Mouse (Mus musculus): ENCODE data around the gene Ppp1r36. TPM values are rescaled to one million over a fixed set of nuclear protein-coding genes. Genes with fewer than 3 reads are reported as not detected.

The Ppp1r36 gene
- polyA plus RNA-seq, 1 experiment from 2014 or later, result 9.1 TPM

DNA sequence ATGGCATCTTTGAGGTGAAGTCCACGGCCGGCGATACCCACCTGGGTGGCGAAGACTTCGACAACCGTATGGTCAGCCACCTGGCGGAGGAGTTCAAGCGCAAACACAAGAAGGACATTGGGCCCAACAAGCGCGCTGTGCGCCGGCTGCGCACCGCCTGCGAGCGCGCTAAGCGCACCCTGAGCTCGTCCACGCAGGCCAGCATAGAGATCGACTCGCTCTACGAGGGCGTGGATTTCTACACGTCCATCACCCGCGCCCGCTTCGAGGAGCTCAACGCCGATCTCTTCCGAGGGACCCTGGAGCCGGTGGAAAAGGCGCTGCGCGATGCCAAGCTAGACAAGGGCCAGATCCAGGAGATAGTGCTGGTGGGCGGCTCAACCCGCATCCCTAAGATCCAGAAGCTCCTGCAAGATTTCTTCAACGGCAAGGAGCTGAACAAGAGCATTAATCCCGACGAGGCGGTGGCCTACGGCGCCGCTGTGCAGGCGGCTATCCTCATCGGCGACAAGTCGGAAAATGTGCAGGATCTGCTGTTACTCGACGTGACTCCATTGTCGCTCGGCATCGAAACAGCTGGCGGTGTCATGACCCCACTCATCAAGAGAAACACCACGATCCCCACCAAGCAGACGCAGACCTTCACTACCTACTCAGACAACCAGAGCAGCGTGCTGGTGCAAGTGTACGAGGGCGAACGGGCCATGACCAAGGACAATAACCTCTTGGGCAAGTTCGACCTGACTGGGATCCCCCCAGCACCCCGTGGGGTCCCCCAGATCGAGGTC is 12.0 kb upstream of the Ppp1r36 start:
- Histone ChIP-seq H3K4me2 (ENCODE audit: low read depth, low read length) (peak overlapping the region; percentile 76), H3K9me3 (ENCODE audit: control insufficient read depth, low read length) (no peaks in the 10 kb centered on the region), H3K27me3 (ENCODE audit: control insufficient read depth, insufficient read depth, low read depth, low read length) (peaks cover 24% of the 10 kb centered on the region), H3K36me3 (ENCODE audit: control insufficient read depth, insufficient read depth, low read length) (no peaks in the 10 kb centered on the region), H3K4me1 (replicated peaks; ENCODE audit: control insufficient read depth, insufficient read depth, low read length) (peaks cover 21% of the 10 kb centered on the region), H3K27ac (ENCODE audit: low read length) (no peak overlapping the region), H3K9ac (ENCODE audit: low read length) (no peak overlapping the region), H3K4me3 (ENCODE audit: low read length) (peak overlapping the region; percentile 78)
- ATAC-seq (ENCODE audit: low read depth), result no peak
- 2% methylated on average over 64 of the region's 64 CpGs for WGBS

DNA sequence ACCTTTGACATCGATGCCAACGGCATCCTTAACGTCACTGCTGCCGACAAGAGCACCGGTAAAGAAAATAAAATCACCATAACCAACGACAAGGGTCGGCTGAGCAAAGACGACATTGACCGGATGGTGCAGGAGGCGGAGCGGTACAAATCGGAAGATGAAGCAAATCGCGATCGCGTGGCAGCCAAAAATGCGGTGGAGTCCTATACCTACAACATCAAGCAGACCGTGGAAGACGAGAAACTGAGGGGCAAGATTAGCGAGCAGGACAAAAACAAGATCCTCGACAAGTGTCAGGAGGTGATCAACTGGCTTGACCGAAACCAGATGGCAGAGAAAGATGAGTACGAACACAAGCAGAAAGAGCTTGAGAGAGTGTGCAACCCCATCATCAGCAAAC is 11.4 kb upstream of the Ppp1r36 start:
- Histone ChIP-seq H3K36me3 (ENCODE audit: control insufficient read depth, insufficient read depth, low read length) (no peaks in the 10 kb centered on the region), H3K4me2 (ENCODE audit: low read depth, low read length) (peak overlapping the region; percentile 76), H3K27me3 (ENCODE audit: control insufficient read depth, insufficient read depth, low read depth, low read length) (peaks cover 24% of the 10 kb centered on the region), H3K9me3 (ENCODE audit: control insufficient read depth, low read length) (no peaks in the 10 kb centered on the region), H3K27ac (ENCODE audit: low read length) (no peak overlapping the region), H3K9ac (ENCODE audit: low read length) (no peak overlapping the region), H3K4me3 (ENCODE audit: low read length) (peak overlapping the region; percentile 78), H3K4me1 (replicated peaks; ENCODE audit: control insufficient read depth, insufficient read depth, low read length) (peaks cover 21% of the 10 kb centered on the region)
- ATAC-seq (ENCODE audit: low read depth), result no peak
- WGBS, result 4% methylated on average over 23 of the region's 23 CpGs

DNA sequence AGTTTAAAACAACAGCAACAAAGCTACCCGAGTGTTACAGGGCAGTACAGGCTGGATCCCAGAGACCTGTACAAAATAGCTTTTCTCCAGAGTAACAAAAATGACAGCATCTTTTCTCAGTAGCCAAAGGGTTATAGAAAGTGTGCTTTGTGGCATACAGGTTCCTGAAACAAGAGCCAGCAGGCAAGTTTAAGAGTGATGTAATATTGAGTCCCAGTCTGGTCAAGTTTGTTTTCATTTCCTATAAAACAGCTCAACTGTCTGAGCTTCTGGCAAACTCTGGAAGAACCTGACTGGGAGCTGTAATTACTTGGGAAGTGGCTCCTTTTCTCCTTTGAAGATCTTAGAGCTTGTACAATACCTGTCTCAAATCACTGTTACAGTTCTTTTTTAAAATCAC is 10.2 kb upstream of the Ppp1r36 start:
- Histone ChIP-seq H3K9ac (ENCODE audit: low read length) (no peak overlapping the region), H3K27me3 (ENCODE audit: control insufficient read depth, insufficient read depth, low read depth, low read length) (peaks cover 24% of the 10 kb centered on the region), H3K4me1 (replicated peaks; ENCODE audit: control insufficient read depth, insufficient read depth, low read length) (peaks cover 21% of the 10 kb centered on the region), H3K9me3 (ENCODE audit: control insufficient read depth, low read length) (no peaks in the 10 kb centered on the region), H3K4me2 (ENCODE audit: low read depth, low read length) (no peak overlapping the region), H3K4me3 (ENCODE audit: low read length) (no peak overlapping the region), H3K36me3 (ENCODE audit: control insufficient read depth, insufficient read depth, low read length) (no peaks in the 10 kb centered on the region), H3K27ac (ENCODE audit: low read length) (no peak overlapping the region)
- no peak for ATAC-seq (ENCODE audit: low read depth)
- 47% methylated on average over 1 of the region's 1 CpGs for WGBS

- Histone ChIP-seq H3K27me3 (ENCODE audit: control insufficient read depth, insufficient read depth, low read depth, low read length) (peaks cover 24% of the 10 kb centered on the region), H3K27ac (ENCODE audit: low read length) (no peak overlapping the region), H3K4me1 (replicated peaks; ENCODE audit: control insufficient read depth, insufficient read depth, low read length) (peaks cover 17% of the 10 kb centered on the region), H3K9me3 (ENCODE audit: control insufficient read depth, low read length) (no peaks in the 10 kb centered on the region), H3K36me3 (ENCODE audit: control insufficient read depth, insufficient read depth, low read length) (no peaks in the 10 kb centered on the region), H3K4me2 (ENCODE audit: low read depth, low read length) (no peak overlapping the region), H3K4me3 (ENCODE audit: low read length) (no peak overlapping the region), H3K9ac (ENCODE audit: low read length) (no peak overlapping the region)
- no peak for ATAC-seq (ENCODE audit: low read depth)
- WGBS, result 51% methylated on average over 4 of the region's 4 CpGs
Observed at GRCm38 (mm10) chr12:76409166-76409565, 8.2 kb upstream of the Ppp1r36 start.

- Histone ChIP-seq H3K36me3 (ENCODE audit: control insufficient read depth, insufficient read depth, low read length) (no peaks in the 10 kb centered on the region), H3K9ac (ENCODE audit: low read length) (no peak overlapping the region), H3K9me3 (ENCODE audit: control insufficient read depth, low read length) (no peaks in the 10 kb centered on the region), H3K4me1 (replicated peaks; ENCODE audit: control insufficient read depth, insufficient read depth, low read length) (peaks cover 3% of the 10 kb centered on the region; the same call in 1 of the 2 replicates), H3K4me2 (ENCODE audit: low read depth, low read length) (no peak overlapping the region), H3K27me3 (ENCODE audit: control insufficient read depth, insufficient read depth, low read depth, low read length) (no peaks in the 10 kb centered on the region), H3K4me3 (ENCODE audit: low read length) (no peak overlapping the region), H3K27ac (ENCODE audit: low read length) (no peak overlapping the region)
- ATAC-seq (ENCODE audit: low read depth), result no peak
- 76% methylated on average over 9 of the region's 12 CpGs for WGBS
Observed at GRCm38 (mm10) chr12:76415383-76416010, 1.8 kb upstream of the Ppp1r36 start.

DNA sequence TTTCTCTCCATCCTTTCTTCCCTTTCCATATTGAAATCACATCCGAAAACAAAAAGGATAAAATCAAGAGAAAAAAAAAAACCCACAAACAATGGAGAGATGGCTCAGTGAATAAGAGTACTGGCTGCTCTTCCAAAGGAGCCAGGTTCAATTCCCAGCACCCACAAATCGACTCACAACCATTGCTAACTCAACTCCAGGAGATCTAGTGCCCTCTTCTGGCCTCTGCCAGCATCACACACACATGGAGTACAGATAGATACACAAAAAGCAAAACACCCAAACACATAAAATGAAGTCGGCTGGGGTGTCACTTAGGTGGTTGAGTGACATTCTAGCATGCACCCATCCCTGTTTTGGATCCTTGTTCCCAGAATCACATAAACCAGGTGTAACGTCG is 1.0 kb downstream of the Ppp1r36 start:
- Histone ChIP-seq H3K27ac (ENCODE audit: low read length) (no peak overlapping the region), H3K4me1 (replicated peaks; ENCODE audit: control insufficient read depth, insufficient read depth, low read length) (peaks cover 3% of the 10 kb centered on the region; the same call in 1 of the 2 replicates), H3K4me2 (ENCODE audit: low read depth, low read length) (no peak overlapping the region), H3K27me3 (ENCODE audit: control insufficient read depth, insufficient read depth, low read depth, low read length) (no peaks in the 10 kb centered on the region), H3K9ac (ENCODE audit: low read length) (no peak overlapping the region), H3K36me3 (ENCODE audit: control insufficient read depth, insufficient read depth, low read length) (no peaks in the 10 kb centered on the region), H3K4me3 (ENCODE audit: low read length) (no peak overlapping the region), H3K9me3 (ENCODE audit: control insufficient read depth, low read length) (no peaks in the 10 kb centered on the region)
- no peak for ATAC-seq (ENCODE audit: low read depth)
- WGBS, result 91% methylated on average over 5 of the region's 5 CpGs

DNA sequence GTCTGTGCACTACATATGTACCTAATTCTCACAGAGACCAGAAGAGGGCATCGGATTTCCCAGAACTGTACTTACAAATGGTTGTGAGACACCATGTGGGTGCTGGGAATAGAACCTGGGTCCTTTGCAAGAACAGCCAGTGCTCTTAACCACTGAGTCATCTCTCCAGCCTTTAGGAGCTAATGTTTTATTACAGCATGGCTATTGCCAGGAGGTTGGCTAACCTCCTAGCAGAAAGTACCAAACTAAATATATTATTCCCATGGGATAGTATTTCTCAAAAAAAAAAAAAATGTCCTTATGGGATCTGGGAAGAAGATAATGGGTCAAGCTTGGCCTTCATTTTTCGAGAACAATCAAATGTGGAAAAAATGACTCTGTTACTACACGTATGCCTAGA is 7.9 kb downstream of the Ppp1r36 start:
- H3K9me3 ChIP-seq (ENCODE audit: control insufficient read depth, low read length), result no peaks in the 10 kb centered on the region
- H3K36me3 ChIP-seq (ENCODE audit: control insufficient read depth, insufficient read depth, low read length), result no peaks in the 10 kb centered on the region
- H3K27ac ChIP-seq (ENCODE audit: low read length), result no peak overlapping the region
- no peak overlapping the region for H3K9ac ChIP-seq (ENCODE audit: low read length)
- H3K27me3 ChIP-seq (ENCODE audit: control insufficient read depth, insufficient read depth, low read depth, low read length), result no peaks in the 10 kb centered on the region
- no peaks in the 10 kb centered on the region; the same call in 1 of the 2 replicates for H3K4me1 ChIP-seq (replicated peaks; ENCODE audit: control insufficient read depth, insufficient read depth, low read length)
- H3K4me3 ChIP-seq (ENCODE audit: low read length), result no peak overlapping the region
- ATAC-seq (ENCODE audit: low read depth), result no peak
- WGBS, result 94% methylated on average over 3 of the region's 3 CpGs
- H3K4me2 ChIP-seq (ENCODE audit: low read depth, low read length), result no peak overlapping the region

DNA sequence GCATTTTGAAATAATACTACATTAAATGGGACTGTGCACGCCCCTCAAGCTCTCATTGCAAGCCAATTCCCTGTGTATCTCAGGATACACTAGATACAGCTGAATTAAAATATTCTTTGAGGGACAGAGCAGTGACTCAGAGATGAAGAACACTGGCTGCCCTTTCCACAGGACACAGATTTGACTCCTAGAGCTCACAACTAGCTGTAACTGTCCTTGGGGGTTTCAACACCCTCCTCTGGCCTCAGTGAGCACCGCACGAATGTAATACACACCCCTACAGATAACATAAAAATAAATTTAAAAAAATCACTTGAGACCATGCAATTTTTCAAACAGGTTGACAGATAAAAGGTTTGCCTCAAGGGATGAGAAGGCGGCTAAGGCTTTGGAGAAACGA is 10.2 kb downstream of the Ppp1r36 start:
- ATAC-seq (ENCODE audit: low read depth), result no peak
- 56% methylated on average over 5 of the region's 5 CpGs for WGBS
- Histone ChIP-seq H3K9me3 (ENCODE audit: control insufficient read depth, low read length) (no peaks in the 10 kb centered on the region), H3K27me3 (ENCODE audit: control insufficient read depth, insufficient read depth, low read depth, low read length) (no peaks in the 10 kb centered on the region), H3K4me1 (replicated peaks; ENCODE audit: control insufficient read depth, insufficient read depth, low read length) (no peaks in the 10 kb centered on the region; the same call in 1 of the 2 replicates), H3K4me2 (ENCODE audit: low read depth, low read length) (no peak overlapping the region), H3K4me3 (ENCODE audit: low read length) (no peak overlapping the region), H3K27ac (ENCODE audit: low read length) (no peak overlapping the region), H3K9ac (ENCODE audit: low read length) (no peak overlapping the region), H3K36me3 (ENCODE audit: control insufficient read depth, insufficient read depth, low read length) (no peaks in the 10 kb centered on the region)

- no peak for ATAC-seq (ENCODE audit: low read depth)
- H3K4me2 ChIP-seq (ENCODE audit: low read depth, low read length), result no peak overlapping the region
- no peak overlapping the region for H3K27ac ChIP-seq (ENCODE audit: low read length)
- H3K9ac ChIP-seq (ENCODE audit: low read length), result no peak overlapping the region
- H3K4me1 ChIP-seq (replicated peaks; ENCODE audit: control insufficient read depth, insufficient read depth, low read length), result peaks cover 12% of the 10 kb centered on the region
- H3K36me3 ChIP-seq (ENCODE audit: control insufficient read depth, insufficient read depth, low read length), result no peaks in the 10 kb centered on the region
- H3K9me3 ChIP-seq (ENCODE audit: control insufficient read depth, low read length), result no peaks in the 10 kb centered on the region
- H3K4me3 ChIP-seq (ENCODE audit: low read length), result no peak overlapping the region
- no peaks in the 10 kb centered on the region for H3K27me3 ChIP-seq (ENCODE audit: control insufficient read depth, insufficient read depth, low read depth, low read length)
- 31% methylated on average over 5 of the region's 5 CpGs for WGBS
Observed at GRCm38 (mm10) chr12:76430879-76431406, 13.6 kb downstream of the Ppp1r36 start.

Data from lung, embryonic 16.5 days (tissue).